Mouse (Mus musculus) neural tube, embryonic 12.5 days (tissue): ENCODE data around the gene Cutc. TPM values are rescaled to one million over a fixed set of nuclear protein-coding genes. Genes with fewer than 3 reads are reported as not detected.

Experiments
- ATAC-seq: fragments of 200-750 bp; cut with Nextera tagmentation; 2 replicates; pipeline ENCODE4 v1.8.0; 2017; ENCODE audit warnings: low read depth, mild to moderate bottlenecking, moderate TSS enrichment, moderate library complexity; ENCODE audit not compliant: low FRiP score
- H3K27ac ChIP-seq: fragments of 300-500 bp; sonication (generic); 2 replicates; pipeline ENCODE4 v1.5.1; 2016
- H3K27me3 ChIP-seq: fragments of 300-500 bp; sonication (generic); replicated peaks from 2 replicates; pipeline ENCODE4 v1.6.1; 2016; ENCODE audit warnings: mild to moderate bottlenecking
- H3K36me3 ChIP-seq: fragments of 300-500 bp; sonication (generic); 2 replicates; pipeline ENCODE4 v1.6.1; 2016; ENCODE audit warnings: mild to moderate bottlenecking
- H3K4me1 ChIP-seq: fragments of 300-500 bp; sonication (generic); 2 replicates; pipeline ENCODE4 v1.6.1; 2016
- H3K4me2 ChIP-seq: fragments of 300-500 bp; sonication (generic); replicated peaks from 2 replicates; pipeline ENCODE4 v1.6.1; 2016; ENCODE audit warnings: mild to moderate bottlenecking
- H3K4me3 ChIP-seq: fragments of 300-500 bp; sonication (generic); 2 replicates; pipeline ENCODE4 v1.5.1; 2016
- H3K9ac ChIP-seq: fragments of 300-500 bp; sonication (generic); 2 replicates; pipeline ENCODE4 v1.6.1; 2016; ENCODE audit warnings: mild to moderate bottlenecking
- H3K9me3 ChIP-seq: fragments of 300-500 bp; sonication (generic); 2 replicates; pipeline ENCODE4 v1.6.1; 2016; ENCODE audit warnings: mild to moderate bottlenecking
- WGBS: fragments of 180-500 bp; shearing (Covaris S2); methylation state at CpG from one replicate; pipeline ENCODE4 v1.1.7; 2016; 5-methylcytosine and 5-hydroxymethylcytosine counted together
- polyA plus RNA-seq: library from polyadenylated mRNA; unstranded; fragments of >200 nt; fragmentation: Nextera tagmentation; extraction: Ambion mirVana; gene quantifications from 2 replicates; pipeline ENCODE4 v1.2.1, GENCODE M21; 2016

Cutc gene
- 10.2 and 10.9 TPM in 2 replicates for polyA plus RNA-seq

- H3K9me3 ChIP-seq, result no peaks in the 10 kb centered on the region
- peak within 1 kb of the TSS; percentile 68 for H3K9ac ChIP-seq
- H3K27ac ChIP-seq, result peak within 1 kb of the TSS; percentile 75
- 1% methylated on average over 61 of the region's 62 CpGs for WGBS
- peak within 1 kb of the TSS; percentile 64 for H3K4me2 ChIP-seq
- peaks cover 23% of the 10 kb centered on the region for H3K36me3 ChIP-seq
- ATAC-seq, result peak; percentile 95
- peak within 1 kb of the TSS; percentile 63 for H3K4me3 ChIP-seq
- no peaks in the 10 kb centered on the region for H3K27me3 ChIP-seq
- H3K4me1 ChIP-seq, result no peaks in the 10 kb centered on the region
Observed at GRCm38 (mm10) chr19:43752489-43753225, at the start of gene Cutc, which contains the start of gene Cox15. Gene Cutc, plus strand, starts transcription at chr19:43752996. Gene Cox15, minus strand, starts transcription at chr19:43753000.

- H3K4me1 ChIP-seq, result no peaks in the 10 kb centered on the region
- H3K9me3 ChIP-seq, result no peaks in the 10 kb centered on the region
- no peak overlapping the region for H3K27ac ChIP-seq
- no peak overlapping the region for H3K4me3 ChIP-seq
- peaks cover 61% of the 10 kb centered on the region for H3K36me3 ChIP-seq
- no peaks in the 10 kb centered on the region for H3K27me3 ChIP-seq
- 90% methylated on average over 11 of the region's 11 CpGs for WGBS
- H3K9ac ChIP-seq, result no peak overlapping the region
- no peak overlapping the region for H3K4me2 ChIP-seq
- ATAC-seq, result no peak
Observed at GRCm38 (mm10) chr19:43704211-43704610, 48.6 kb upstream of the Cutc start.

GRCm38 (mm10) chr19:43704787-43705497 lies 47.9 kb upstream of the Cutc start:
- no peaks in the 10 kb centered on the region for H3K9me3 ChIP-seq
- no peaks in the 10 kb centered on the region for H3K27me3 ChIP-seq
- ATAC-seq, result no peak
- no peak overlapping the region for H3K27ac ChIP-seq
- no peak overlapping the region for H3K9ac ChIP-seq
- H3K4me1 ChIP-seq, result no peaks in the 10 kb centered on the region
- WGBS, result 92% methylated on average over 17 of the region's 17 CpGs
- no peak overlapping the region for H3K4me3 ChIP-seq
- H3K36me3 ChIP-seq, result peaks cover 62% of the 10 kb centered on the region
- H3K4me2 ChIP-seq, result no peak overlapping the region

GRCm38 (mm10) chr19:43708206-43708605 lies 44.6 kb upstream of the Cutc start:
- no peaks in the 10 kb centered on the region for H3K27me3 ChIP-seq
- no peak for ATAC-seq
- H3K4me2 ChIP-seq, result no peak overlapping the region
- no peak overlapping the region for H3K27ac ChIP-seq
- no peak overlapping the region for H3K9ac ChIP-seq
- H3K4me3 ChIP-seq, result no peak overlapping the region
- no peaks in the 10 kb centered on the region for H3K9me3 ChIP-seq
- no peaks in the 10 kb centered on the region for H3K4me1 ChIP-seq
- WGBS, result 93% methylated on average over 7 of the region's 7 CpGs
- H3K36me3 ChIP-seq, result peaks cover 41% of the 10 kb centered on the region

GRCm38 (mm10) chr19:43709317-43709716 lies 43.5 kb upstream of the Cutc start:
- no peak for ATAC-seq
- Histone ChIP-seq H3K4me2 (no peak overlapping the region), H3K9me3 (no peaks in the 10 kb centered on the region), H3K36me3 (peaks cover 38% of the 10 kb centered on the region), H3K27me3 (no peaks in the 10 kb centered on the region), H3K27ac (no peak overlapping the region), H3K4me1 (no peaks in the 10 kb centered on the region), H3K9ac (no peak overlapping the region), H3K4me3 (no peak overlapping the region)
- WGBS, result 74% methylated on average over 8 of the region's 8 CpGs

GRCm38 (mm10) chr19:43711159-43711916 lies 41.5 kb upstream of the Cutc start:
- ATAC-seq, result no peak
- no peak overlapping the region for H3K27ac ChIP-seq
- 60% methylated on average over 22 of the region's 22 CpGs for WGBS
- no peaks in the 10 kb centered on the region for H3K9me3 ChIP-seq
- no peaks in the 10 kb centered on the region for H3K27me3 ChIP-seq
- no peak overlapping the region for H3K4me2 ChIP-seq
- H3K9ac ChIP-seq, result no peak overlapping the region
- no peaks in the 10 kb centered on the region for H3K4me1 ChIP-seq
- no peak overlapping the region for H3K4me3 ChIP-seq
- peaks cover 18% of the 10 kb centered on the region for H3K36me3 ChIP-seq

GRCm38 (mm10) chr19:43711971-43712370 lies 40.8 kb upstream of the Cutc start:
- H3K4me3 ChIP-seq, result no peak overlapping the region
- no peak overlapping the region for H3K4me2 ChIP-seq
- no peaks in the 10 kb centered on the region for H3K4me1 ChIP-seq
- no peak overlapping the region for H3K9ac ChIP-seq
- peaks cover 12% of the 10 kb centered on the region for H3K36me3 ChIP-seq
- no peaks in the 10 kb centered on the region for H3K27me3 ChIP-seq
- no peak overlapping the region for H3K27ac ChIP-seq
- no peak for ATAC-seq
- no peaks in the 10 kb centered on the region for H3K9me3 ChIP-seq
- 82% methylated on average over 5 of the region's 5 CpGs for WGBS

- Histone ChIP-seq H3K27me3 (no peaks in the 10 kb centered on the region), H3K9me3 (no peaks in the 10 kb centered on the region), H3K9ac (no peak overlapping the region), H3K4me3 (no peak overlapping the region), H3K27ac (no peak overlapping the region), H3K4me2 (no peak overlapping the region), H3K4me1 (no peaks in the 10 kb centered on the region), H3K36me3 (peaks cover 37% of the 10 kb centered on the region)
- WGBS, result 97% methylated on average over 11 of the region's 11 CpGs
- no peak for ATAC-seq
Observed at GRCm38 (mm10) chr19:43720061-43720460, 32.7 kb upstream of the Cutc start.

- WGBS, result 87% methylated on average over 8 of the region's 8 CpGs
- Histone ChIP-seq H3K4me2 (no peak overlapping the region), H3K36me3 (peaks cover 57% of the 10 kb centered on the region), H3K27me3 (no peaks in the 10 kb centered on the region), H3K4me1 (no peaks in the 10 kb centered on the region), H3K4me3 (no peak overlapping the region), H3K9me3 (no peaks in the 10 kb centered on the region), H3K27ac (no peak overlapping the region), H3K9ac (no peak overlapping the region)
- ATAC-seq, result no peak
Observed at GRCm38 (mm10) chr19:43722891-43723290, 29.9 kb upstream of the Cutc start.

- no peak overlapping the region for H3K4me3 ChIP-seq
- no peak overlapping the region for H3K4me2 ChIP-seq
- H3K27me3 ChIP-seq, result no peaks in the 10 kb centered on the region
- no peak overlapping the region for H3K9ac ChIP-seq
- ATAC-seq, result no peak
- 87% methylated on average over 10 of the region's 10 CpGs for WGBS
- no peaks in the 10 kb centered on the region for H3K9me3 ChIP-seq
- H3K36me3 ChIP-seq, result peaks cover 57% of the 10 kb centered on the region
- no peak overlapping the region for H3K27ac ChIP-seq
- H3K4me1 ChIP-seq, result no peaks in the 10 kb centered on the region
Observed at GRCm38 (mm10) chr19:43723501-43723900, 29.3 kb upstream of the Cutc start.

GRCm38 (mm10) chr19:43724194-43724593 lies 28.6 kb upstream of the Cutc start:
- Histone ChIP-seq H3K4me2 (no peak overlapping the region), H3K9ac (no peak overlapping the region), H3K9me3 (no peaks in the 10 kb centered on the region), H3K27me3 (no peaks in the 10 kb centered on the region), H3K4me1 (no peaks in the 10 kb centered on the region), H3K36me3 (peaks cover 55% of the 10 kb centered on the region), H3K27ac (no peak overlapping the region), H3K4me3 (no peak overlapping the region)
- ATAC-seq, result no peak
- 96% methylated on average over 20 of the region's 20 CpGs for WGBS

- H3K4me1 ChIP-seq, result no peaks in the 10 kb centered on the region; the same call in 1 of the 2 replicates
- WGBS, result 85% methylated on average over 7 of the region's 7 CpGs
- H3K27me3 ChIP-seq, result no peaks in the 10 kb centered on the region
- H3K9ac ChIP-seq, result no peak overlapping the region
- H3K4me3 ChIP-seq, result no peak overlapping the region
- no peak for ATAC-seq
- no peak overlapping the region for H3K27ac ChIP-seq
- H3K9me3 ChIP-seq, result no peaks in the 10 kb centered on the region
- no peak overlapping the region for H3K4me2 ChIP-seq
- peaks cover 55% of the 10 kb centered on the region for H3K36me3 ChIP-seq
Observed at GRCm38 (mm10) chr19:43724821-43725220, 28.0 kb upstream of the Cutc start.
